Mouse (Mus musculus) hindlimb bud, embryonic 11.5 days (tissue): ENCODE data around the gene Spin1.
"Not testable (repeated sequence)": the region's sequence is repeated elsewhere in the genome, so short reads cannot be mapped to it uniquely, and the experiment has no call there.

ENCODE experiments used
- DNase-seq: peaks from one replicate; pipeline ENCODE4 v3.0.0-alpha.2; 2012; ENCODE audit warnings: low read depth, low spot score; ENCODE audit errors: extremely low spot score

Spin1 gene

GRCm38 (mm10) chr13:51100233-51101015 lies at the start of gene Spin1:
Gene Spin1 (plus strand): TSS chr13:51100880.
- DNase-seq, result no peak

GRCm38 (mm10) chr13:51051016-51051415 lies 49.7 kb upstream of the Spin1 start:
- no peak for DNase-seq

GRCm38 (mm10) chr13:51052408-51052807 lies 48.3 kb upstream of the Spin1 start:
- no peak for DNase-seq

- no peak for DNase-seq
Measured at GRCm38 (mm10) chr13:51063024-51063423, 37.7 kb upstream of the Spin1 start.

GRCm38 (mm10) chr13:51063721-51064120 lies 37.0 kb upstream of the Spin1 start:
- DNase-seq, result no peak

- DNase-seq, result no peak
Measured at GRCm38 (mm10) chr13:51064429-51064828, 36.3 kb upstream of the Spin1 start.

GRCm38 (mm10) chr13:51071063-51071680 lies 29.5 kb upstream of the Spin1 start:
- no peak for DNase-seq

GRCm38 (mm10) chr13:51071763-51072276 lies 28.9 kb upstream of the Spin1 start:
- DNase-seq, result no peak

- no peak for DNase-seq
Measured at GRCm38 (mm10) chr13:51072917-51073843, 27.5 kb upstream of the Spin1 start.

GRCm38 (mm10) chr13:51074081-51074680 lies 26.5 kb upstream of the Spin1 start:
- no peak for DNase-seq

- DNase-seq, result not testable (repeated sequence)
Measured at GRCm38 (mm10) chr13:51076191-51076590, 24.5 kb upstream of the Spin1 start.

GRCm38 (mm10) chr13:51078586-51078985 lies 22.1 kb upstream of the Spin1 start:
- not testable (repeated sequence) for DNase-seq

GRCm38 (mm10) chr13:51080801-51081200 lies 19.9 kb upstream of the Spin1 start:
- no peak for DNase-seq

GRCm38 (mm10) chr13:51084241-51084640 lies 16.4 kb upstream of the Spin1 start:
- DNase-seq, result no peak

GRCm38 (mm10) chr13:51085941-51086340 lies 14.7 kb upstream of the Spin1 start:
- no peak for DNase-seq

- DNase-seq, result no peak
Measured at GRCm38 (mm10) chr13:51087253-51087652, 13.4 kb upstream of the Spin1 start.

GRCm38 (mm10) chr13:51088207-51088606 lies 12.5 kb upstream of the Spin1 start:
- DNase-seq, result no peak

- DNase-seq, result no peak
Measured at GRCm38 (mm10) chr13:51089058-51089457, 11.6 kb upstream of the Spin1 start.

GRCm38 (mm10) chr13:51090105-51090661 lies 10.5 kb upstream of the Spin1 start:
- DNase-seq, result no peak

GRCm38 (mm10) chr13:51093430-51093829 lies 7.2 kb upstream of the Spin1 start:
- no peak for DNase-seq
